Mouse (Mus musculus): ENCODE data around the gene 2900011O08Rik.

GRCm38 (mm10) chr16:14058541-14058940 lies 72.1 kb downstream of the 2900011O08Rik start:
- TF ChIP-seq CTCF (IDR thresholded peaks at IDR 0.05) (no peak), POLR2A (IDR thresholded peaks at IDR 0.05; ENCODE audit: insufficient read depth, low read depth, low read length) (no peak)
